Mouse (Mus musculus) erythroblast, embryonic 14.5 days (primary cell): ENCODE data around the gene Grip1. TPM values are rescaled to one million over a fixed set of nuclear protein-coding genes. Genes with fewer than 3 reads are reported as not detected.
A peak's percentile ranks its signal among the peaks of the same experiment; 100 is the strongest.

Experiments used
- H3K27me3 ChIP-seq: 2 replicates; pipeline ENCODE4 v1.6.1; 2012; ENCODE audit warnings: inconsistent platforms; ENCODE audit not compliant: control insufficient read depth
- H3K36me3 ChIP-seq: 2 replicates; pipeline ENCODE4 v1.6.1; 2012; ENCODE audit warnings: mild to moderate bottlenecking, inconsistent platforms; ENCODE audit not compliant: control insufficient read depth
- H3K4me1 ChIP-seq: 2 replicates; pipeline ENCODE4 v1.6.1; 2012; ENCODE audit warnings: inconsistent platforms; ENCODE audit not compliant: control insufficient read depth
- H3K4me3 ChIP-seq: replicated peaks from 2 replicates; pipeline ENCODE3; 2012; ENCODE audit warnings: moderate library complexity, mild to moderate bottlenecking, inconsistent platforms
- H3K9me3 ChIP-seq: 2 replicates; pipeline ENCODE4 v1.6.1; 2012; ENCODE audit warnings: low read length, inconsistent platforms, mixed read lengths; ENCODE audit not compliant: control insufficient read depth
- GATA1 ChIP-seq: IDR thresholded peaks from 2 replicates; pipeline ENCODE4 v1.6.1; 2012; ENCODE audit warnings: low read length, inconsistent platforms, mixed read lengths
- TAL1 ChIP-seq: IDR thresholded peaks from 3 replicates; pipeline ENCODE4 v1.6.1; 2012; ENCODE audit warnings: low read length, inconsistent platforms, mixed read lengths
- polyA plus RNA-seq: library from polyadenylated mRNA; stranded (reverse); fragments of >175 nt; gene quantifications from 2 replicates; pipeline ENCODE4 v1.2.3, GENCODE M21; 2012

Gene Grip1
- polyA plus RNA-seq, 1 experiment: not detected

- no peak overlapping the region for H3K4me3 ChIP-seq
- H3K4me1 ChIP-seq: no peaks in the 10 kb centered on the region
- TF ChIP-seq GATA1 (no peak), TAL1 (no peak)
- H3K27me3 ChIP-seq: no peaks in the 10 kb centered on the region
- H3K36me3 ChIP-seq: no peaks in the 10 kb centered on the region
- H3K9me3 ChIP-seq: peaks cover 15% of the 10 kb centered on the region; the same call in 1 of the 2 replicates
Measured at GRCm38 (mm10) chr10:119430240-119430639, 23.4 kb upstream of the Grip1 start.

DNA sequence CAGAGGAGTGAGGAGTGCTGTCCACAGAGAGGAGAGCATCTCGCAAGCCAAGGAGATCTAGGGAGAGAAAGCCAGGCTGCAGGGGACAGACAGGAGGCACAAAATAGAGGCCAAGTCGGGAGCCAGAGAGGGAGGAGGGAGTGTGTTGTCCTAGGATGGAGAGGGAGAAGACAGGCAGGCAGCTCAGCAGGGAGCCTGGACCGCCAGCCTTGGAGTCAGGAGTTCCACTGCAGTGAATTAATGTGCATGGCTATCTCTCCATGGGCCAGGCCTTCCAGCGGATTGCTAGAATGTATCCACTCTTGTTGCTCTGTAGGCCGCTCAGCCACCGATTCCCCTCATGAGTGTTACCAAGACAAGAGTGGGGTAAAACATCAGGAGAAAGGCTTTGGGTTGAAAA, 21.8 kb upstream of the Grip1 start:
- Histone ChIP-seq H3K4me3 (no peak overlapping the region), H3K36me3 (no peaks in the 10 kb centered on the region), H3K9me3 (peaks cover 19% of the 10 kb centered on the region; the same call in 1 of the 2 replicates), H3K27me3 (no peaks in the 10 kb centered on the region), H3K4me1 (no peaks in the 10 kb centered on the region)
- TF ChIP-seq GATA1 (no peak), TAL1 (no peak)

DNA sequence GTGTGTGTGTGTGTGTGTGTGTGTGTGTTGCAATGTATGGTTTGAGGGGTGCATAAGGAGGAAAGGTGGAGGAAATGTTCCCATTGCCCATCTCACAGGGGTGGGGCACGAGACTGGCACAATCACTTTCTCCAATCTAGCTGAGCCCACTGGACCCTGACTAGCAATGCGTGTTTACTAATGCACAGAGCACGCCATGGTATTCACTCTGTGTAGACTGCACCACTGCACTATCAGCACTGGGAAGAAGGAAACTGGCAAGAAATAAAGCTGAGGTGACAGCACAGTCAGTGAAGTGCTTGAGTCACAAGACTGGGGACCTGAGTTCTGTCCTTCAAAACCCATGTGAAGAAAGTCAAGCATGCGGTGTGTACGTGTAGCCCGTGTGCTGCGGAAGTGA, 17.8 kb upstream of the Grip1 start:
- TF ChIP-seq GATA1 (no peak), TAL1 (no peak)
- H3K4me3 ChIP-seq: no peak overlapping the region
- H3K4me1 ChIP-seq: no peaks in the 10 kb centered on the region
- no peaks in the 10 kb centered on the region for H3K36me3 ChIP-seq
- H3K27me3 ChIP-seq: no peaks in the 10 kb centered on the region
- peaks cover 16% of the 10 kb centered on the region; the same call in 1 of the 2 replicates for H3K9me3 ChIP-seq

DNA sequence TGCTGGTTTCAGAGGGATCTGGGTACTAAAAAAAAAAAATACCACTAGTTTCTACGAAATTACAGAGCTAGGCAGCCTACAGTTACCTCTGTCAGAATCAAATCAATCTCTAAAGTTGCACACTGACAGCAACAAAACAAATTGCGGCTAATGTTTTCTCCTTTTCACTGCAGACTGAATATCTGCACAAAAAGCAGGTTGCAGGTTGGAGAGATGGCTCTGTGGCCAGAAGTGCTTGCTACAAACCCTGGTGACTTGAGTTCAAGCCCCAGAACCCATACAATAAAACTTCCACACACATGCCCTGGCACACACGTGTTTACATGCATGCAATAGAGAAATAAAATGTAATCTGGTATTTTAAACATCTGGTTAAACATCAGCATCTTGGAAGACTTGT, 16.3 kb upstream of the Grip1 start:
- no peaks in the 10 kb centered on the region for H3K27me3 ChIP-seq
- no peaks in the 10 kb centered on the region for H3K36me3 ChIP-seq
- H3K4me1 ChIP-seq: no peaks in the 10 kb centered on the region
- TF ChIP-seq TAL1: no peak
- TF ChIP-seq GATA1: no peak
- H3K9me3 ChIP-seq: peaks cover 13% of the 10 kb centered on the region; the same call in 1 of the 2 replicates
- no peak overlapping the region for H3K4me3 ChIP-seq

- TF ChIP-seq GATA1: no peak
- no peak for TF ChIP-seq TAL1
- H3K27me3 ChIP-seq: no peaks in the 10 kb centered on the region
- no peak overlapping the region for H3K4me3 ChIP-seq
- no peaks in the 10 kb centered on the region for H3K36me3 ChIP-seq
- H3K4me1 ChIP-seq: no peaks in the 10 kb centered on the region
- H3K9me3 ChIP-seq: peaks cover 9% of the 10 kb centered on the region; the same call in 1 of the 2 replicates
Measured at GRCm38 (mm10) chr10:119441743-119442142, 11.9 kb upstream of the Grip1 start.

DNA sequence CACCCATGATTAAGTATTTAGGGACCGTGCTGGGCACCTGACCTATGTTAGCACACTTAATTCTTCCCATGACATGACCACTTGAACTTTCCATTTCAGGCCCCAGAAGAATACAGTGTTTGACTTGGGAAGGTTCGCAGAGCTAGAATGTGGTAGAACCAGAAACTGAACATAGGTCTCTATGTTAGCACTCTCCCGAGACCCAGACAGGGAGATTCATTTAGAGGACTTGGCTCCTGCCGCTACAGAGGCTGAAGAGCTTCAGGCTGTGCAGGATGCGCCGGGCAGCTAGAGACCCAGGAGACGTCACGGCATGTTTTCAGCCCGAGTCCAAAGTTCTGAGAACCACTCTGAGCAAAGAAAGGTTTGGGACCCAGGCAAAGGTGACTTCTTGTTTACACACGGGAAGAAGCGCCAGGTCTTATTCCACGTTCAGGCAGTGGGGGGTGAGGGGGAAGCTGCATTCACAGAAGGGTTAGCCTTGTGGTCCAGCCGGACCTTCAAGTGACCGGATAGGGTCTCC, 6.2 kb upstream of the Grip1 start:
- Histone ChIP-seq H3K4me1 (no peaks in the 10 kb centered on the region), H3K4me3 (no peak overlapping the region), H3K9me3 (peaks cover 13% of the 10 kb centered on the region), H3K36me3 (no peaks in the 10 kb centered on the region), H3K27me3 (peaks cover 3% of the 10 kb centered on the region)
- no peak for TF ChIP-seq TAL1
- no peak for TF ChIP-seq GATA1

DNA sequence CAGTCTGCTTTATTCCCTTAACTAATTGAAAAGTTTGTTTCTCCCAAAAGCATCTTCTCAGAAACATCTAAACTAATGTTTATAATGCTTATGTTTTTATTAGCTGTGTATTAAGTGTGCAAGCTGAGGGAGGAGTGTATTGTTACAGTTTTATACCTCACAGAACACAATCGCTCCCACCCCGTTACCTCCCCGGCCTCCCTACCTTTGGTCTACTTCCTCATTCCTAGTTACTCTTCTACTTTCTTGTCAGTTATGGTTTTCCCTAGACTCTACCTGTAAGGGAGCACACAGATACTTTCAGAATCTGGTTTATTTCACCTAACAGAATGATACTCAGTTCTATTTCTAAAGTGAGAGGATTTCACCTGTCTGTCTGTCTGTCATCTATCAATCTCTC, 5.7 kb upstream of the Grip1 start:
- Histone ChIP-seq H3K9me3 (peaks cover 13% of the 10 kb centered on the region), H3K4me3 (no peak overlapping the region), H3K27me3 (peaks cover 8% of the 10 kb centered on the region), H3K4me1 (no peaks in the 10 kb centered on the region), H3K36me3 (no peaks in the 10 kb centered on the region)
- TF ChIP-seq GATA1: no peak
- TF ChIP-seq TAL1: no peak

DNA sequence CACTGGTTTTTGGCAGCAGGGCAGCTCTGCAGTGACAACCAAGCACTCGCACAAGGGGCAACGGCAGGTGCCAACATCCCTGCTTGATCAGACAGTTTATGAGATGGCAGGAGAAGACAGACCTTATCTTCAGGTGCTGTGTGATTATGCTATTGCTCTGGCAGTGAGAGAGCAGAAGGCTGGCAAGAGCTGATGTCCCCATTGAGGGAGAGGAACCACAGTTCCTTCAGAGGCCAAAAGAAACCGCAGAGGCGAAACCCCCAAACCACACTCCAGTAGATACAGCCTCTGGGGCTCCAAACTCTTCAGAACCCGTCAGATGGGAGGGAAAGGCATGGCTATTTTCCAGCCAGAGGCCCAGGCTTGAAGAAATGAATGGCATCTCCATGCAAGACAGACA, 932 bp upstream of the Grip1 start:
- no peaks in the 10 kb centered on the region for H3K36me3 ChIP-seq
- H3K4me1 ChIP-seq: no peaks in the 10 kb centered on the region
- H3K27me3 ChIP-seq: peaks cover 35% of the 10 kb centered on the region
- no peak overlapping the region for H3K4me3 ChIP-seq
- no peak for TF ChIP-seq TAL1
- peaks cover 4% of the 10 kb centered on the region for H3K9me3 ChIP-seq

GRCm38 (mm10) chr10:119454106-119454667, 557 bp downstream of the Grip1 start:
- Histone ChIP-seq H3K36me3 (no peaks in the 10 kb centered on the region), H3K4me3 (peak overlapping the region; percentile 38), H3K4me1 (no peaks in the 10 kb centered on the region), H3K27me3 (peaks cover 35% of the 10 kb centered on the region), H3K9me3 (no peaks in the 10 kb centered on the region)
- TF ChIP-seq GATA1 (no peak), TAL1 (no peak)
